Mouse (Mus musculus) cerebellum, adult 2 months (tissue): ENCODE data around the gene Tpcn1. TPM values are rescaled to one million over a fixed set of nuclear protein-coding genes. Genes with fewer than 3 reads are reported as not detected.
A peak's percentile ranks its signal among the peaks of the same experiment; 100 is the strongest.

Experiments used
- DNase-seq, 2 experiments: peaks; one replicate each; pipeline ENCODE4 v3.0.0; 2021
- H3K27ac ChIP-seq: fragments of 200-500 bp; 2 replicates; pipeline ENCODE4 v1.5.1; 2012; ENCODE audit warnings: low read length, control low read depth, inconsistent platforms; ENCODE audit not compliant: insufficient read depth
- H3K27me3 ChIP-seq: fragments of 200-500 bp; 2 replicates; pipeline ENCODE4 v1.6.1; 2012; ENCODE audit warnings: inconsistent platforms, mild to moderate bottlenecking, low read length, moderate library complexity; ENCODE audit not compliant: control insufficient read depth, insufficient read depth
- H3K4me1 ChIP-seq: fragments of 200-500 bp; 2 replicates; pipeline ENCODE4 v1.6.1; 2011; ENCODE audit warnings: low read length; ENCODE audit not compliant: control insufficient read depth, insufficient read depth
- H3K4me3 ChIP-seq: fragments of 200-500 bp; replicated peaks from 2 replicates; pipeline ENCODE3; 2011; ENCODE audit warnings: mild to moderate bottlenecking, low read depth, low read length, control low read depth; ENCODE audit not compliant: insufficient read depth
- CTCF ChIP-seq: fragments of 200-500 bp; IDR thresholded peaks from 2 replicates; pipeline ENCODE4 v1.5.1; 2011; ENCODE audit warnings: low read depth, mild to moderate bottlenecking, control low read depth, low read length, moderate library complexity, borderline replicate concordance; ENCODE audit not compliant: insufficient read depth
- POLR2A ChIP-seq: fragments of 200-500 bp; IDR thresholded peaks from 2 replicates; pipeline ENCODE4 v1.6.1; 2011; ENCODE audit warnings: low read length, control low read depth, borderline replicate concordance; ENCODE audit not compliant: insufficient read depth
- WGBS: fragments of 180-500 bp; shearing (Covaris S2); methylation state at CpG from one replicate; pipeline ENCODE4 v1.1.7; 2018; 5-methylcytosine and 5-hydroxymethylcytosine counted together
- polyA plus RNA-seq: library from polyadenylated mRNA; depleted of rRNA; stranded (reverse); fragments of >200 nt; gene quantifications from 2 replicates; pipeline ENCODE4 v1.2.3, GENCODE M21; 2012

The Tpcn1 gene
- polyA plus RNA-seq, 1 experiment: 47.3 TPM

- H3K27ac ChIP-seq: no peak overlapping the region; the same call in 1 of the 2 replicates
- H3K27me3 ChIP-seq: no peaks in the 10 kb centered on the region
- H3K4me1 ChIP-seq: no peaks in the 10 kb centered on the region
- 71% methylated on average over 15 of the region's 15 CpGs for WGBS
- TF ChIP-seq CTCF (no peak), POLR2A (no peak)
- H3K4me3 ChIP-seq: no peak overlapping the region
- no peak for DNase-seq
These were observed 72.1 kb downstream of the Tpcn1 start for GRCm38 (mm10) chr5:120516221-120516984.

- TF ChIP-seq POLR2A: no peak
- no peak for TF ChIP-seq CTCF
- Histone ChIP-seq H3K27me3 (no peaks in the 10 kb centered on the region), H3K4me1 (no peaks in the 10 kb centered on the region), H3K27ac (no peak overlapping the region), H3K4me3 (no peak overlapping the region)
- 86% methylated on average over 7 of the region's 7 CpGs for WGBS
- no peak for DNase-seq
These were observed 73.0 kb downstream of the Tpcn1 start for GRCm38 (mm10) chr5:120515451-120515850.

- no peak for DNase-seq
- 19% methylated on average over 4 of the region's 4 CpGs for WGBS
- TF ChIP-seq CTCF: no peak
- TF ChIP-seq POLR2A: no peak
- Histone ChIP-seq H3K27me3 (no peaks in the 10 kb centered on the region), H3K4me1 (no peaks in the 10 kb centered on the region), H3K27ac (no peak overlapping the region), H3K4me3 (no peak overlapping the region)
These were observed 73.7 kb downstream of the Tpcn1 start for GRCm38 (mm10) chr5:120514754-120515153.

GRCm38 (mm10) chr5:120514031-120514677 lies 74.3 kb downstream of the Tpcn1 start:
- Histone ChIP-seq H3K27ac (no peak overlapping the region), H3K4me1 (no peaks in the 10 kb centered on the region), H3K27me3 (no peaks in the 10 kb centered on the region), H3K4me3 (no peak overlapping the region)
- no peak for TF ChIP-seq POLR2A
- no peak for TF ChIP-seq CTCF
- 84% methylated on average over 9 of the region's 9 CpGs for WGBS
- DNase-seq: no peak

- H3K27ac ChIP-seq: no peak overlapping the region
- no peaks in the 10 kb centered on the region for H3K4me1 ChIP-seq
- no peaks in the 10 kb centered on the region for H3K27me3 ChIP-seq
- TF ChIP-seq CTCF (no peak), POLR2A (no peak)
- H3K4me3 ChIP-seq: no peak overlapping the region
- DNase-seq: no peak
- WGBS: 69% methylated on average over 15 of the region's 15 CpGs
These were observed 75.4 kb downstream of the Tpcn1 start for GRCm38 (mm10) chr5:120512911-120513555.

GRCm38 (mm10) chr5:120511643-120512220 lies 76.7 kb downstream of the Tpcn1 start:
- Histone ChIP-seq H3K4me3 (peak overlapping the region; percentile 54), H3K27ac (no peak overlapping the region), H3K27me3 (no peaks in the 10 kb centered on the region), H3K4me1 (no peaks in the 10 kb centered on the region)
- WGBS: 29% methylated on average over 14 of the region's 14 CpGs
- no peak for DNase-seq
- TF ChIP-seq POLR2A (no peak), CTCF (no peak)

DNA sequence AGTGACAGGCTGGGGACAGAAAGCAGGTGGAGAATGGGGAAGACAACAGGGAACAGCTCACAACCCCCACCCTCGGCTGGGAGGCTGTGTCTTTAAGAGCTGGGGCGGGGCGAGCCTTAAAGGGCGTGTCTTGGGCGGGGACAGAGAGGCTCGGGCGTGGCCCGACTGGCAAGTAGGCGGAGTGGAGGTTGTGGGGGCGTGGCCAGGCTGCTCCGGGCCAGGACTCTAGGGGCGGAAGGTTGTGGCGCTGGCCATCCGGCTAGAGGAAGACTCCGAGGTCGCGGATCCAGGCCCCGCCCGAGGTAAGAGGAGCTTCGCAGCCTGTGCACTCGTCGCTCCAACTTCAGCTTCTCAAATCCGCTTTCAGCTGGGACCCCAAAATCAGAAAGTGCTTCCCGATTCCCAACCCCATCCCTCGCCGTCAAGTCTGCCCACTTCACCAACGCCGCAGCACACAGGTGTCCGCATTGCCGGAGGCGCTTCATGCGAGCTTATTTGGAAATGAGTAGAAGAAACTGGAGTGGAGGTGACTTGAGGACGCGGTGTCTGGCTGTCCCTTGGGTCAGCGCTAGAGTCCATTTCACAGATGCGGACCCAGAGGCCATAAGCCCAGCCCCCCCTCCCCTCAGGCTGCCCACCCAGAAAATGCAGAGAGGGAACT lies 77.4 kb downstream of the Tpcn1 start, which contains the start of gene Slc8b1:
TSS of gene Slc8b1 (plus strand) at position 187 of the 661 bp plus-strand sequence.
- WGBS: 2% methylated on average over 36 of the region's 36 CpGs
- no peaks in the 10 kb centered on the region for H3K27me3 ChIP-seq
- no peak within 1 kb of the TSS for H3K27ac ChIP-seq
- no peak for TF ChIP-seq CTCF
- 0 out of 2 replicates have a peak, but pooled peaks have one; percentile 13 for TF ChIP-seq POLR2A
- no peaks in the 10 kb centered on the region for H3K4me1 ChIP-seq
- peak; percentile 90 to 91 for DNase-seq
- H3K4me3 ChIP-seq: peak within 1 kb of the TSS; percentile 54
